Mouse (Mus musculus) ovary, adult 18-20 months (tissue): ENCODE results near the gene Cenpl.

Source experiments
- DNase-seq: peaks from one replicate; pipeline ENCODE4 v3.0.0; 2022; ENCODE audit warnings: low spot score, mixed read lengths

The Cenpl gene

DNA sequence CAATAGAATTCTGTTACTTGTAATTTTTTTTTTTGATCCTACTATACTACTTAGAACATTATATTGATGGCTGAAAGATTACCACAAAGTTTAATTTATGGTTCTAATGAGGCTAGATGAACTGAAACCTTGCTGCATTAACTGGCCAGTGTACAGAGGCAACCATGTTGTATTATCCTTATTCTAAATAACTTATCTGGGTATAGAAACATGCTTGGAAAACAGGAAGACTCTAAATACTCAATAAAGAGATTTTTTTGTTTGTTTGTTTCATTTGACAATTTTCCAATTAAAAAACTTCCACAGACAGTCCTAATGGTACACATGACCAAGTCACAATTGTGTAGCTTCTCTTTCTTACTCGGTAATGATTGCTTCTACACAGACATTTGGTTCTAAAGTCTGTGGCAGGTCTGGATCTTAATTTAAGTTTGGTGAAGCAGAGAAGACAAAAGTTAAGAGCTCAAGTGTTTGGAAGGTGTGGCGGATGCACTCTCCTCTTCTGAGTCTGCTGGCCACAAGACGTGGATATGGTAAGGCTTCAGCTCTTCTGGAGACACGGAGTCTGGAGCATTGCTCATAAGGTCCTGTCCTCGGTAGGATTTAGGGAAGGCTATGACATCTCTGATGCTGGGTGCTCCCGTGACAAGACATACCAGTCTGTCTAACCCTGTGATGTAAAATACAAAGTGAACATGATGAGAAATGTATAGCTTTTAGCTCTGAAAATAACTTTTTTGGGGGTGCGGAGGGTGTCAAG, 29.1 kb upstream of the Cenpl start:
- no peak for DNase-seq

DNA sequence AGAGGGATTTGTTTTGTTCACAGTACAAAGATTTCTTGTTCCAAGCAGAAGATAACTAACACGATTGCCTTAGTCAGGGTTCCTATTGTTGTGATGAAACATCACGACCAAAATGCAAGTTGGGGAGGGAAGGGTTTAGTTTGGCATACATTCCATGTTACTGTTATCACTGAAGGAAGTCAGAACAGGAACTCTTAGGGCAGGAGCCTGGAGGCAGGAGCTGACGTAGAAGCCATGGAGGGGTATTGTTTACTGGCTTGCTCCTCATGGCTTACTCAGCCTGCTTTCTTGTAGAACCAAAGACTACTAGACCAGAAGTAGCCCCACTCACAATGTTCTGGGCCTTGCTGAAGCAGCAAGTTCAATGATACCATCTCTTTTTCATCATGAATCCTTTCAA, 23.5 kb upstream of the Cenpl start:
- DNase-seq: no peak

DNA sequence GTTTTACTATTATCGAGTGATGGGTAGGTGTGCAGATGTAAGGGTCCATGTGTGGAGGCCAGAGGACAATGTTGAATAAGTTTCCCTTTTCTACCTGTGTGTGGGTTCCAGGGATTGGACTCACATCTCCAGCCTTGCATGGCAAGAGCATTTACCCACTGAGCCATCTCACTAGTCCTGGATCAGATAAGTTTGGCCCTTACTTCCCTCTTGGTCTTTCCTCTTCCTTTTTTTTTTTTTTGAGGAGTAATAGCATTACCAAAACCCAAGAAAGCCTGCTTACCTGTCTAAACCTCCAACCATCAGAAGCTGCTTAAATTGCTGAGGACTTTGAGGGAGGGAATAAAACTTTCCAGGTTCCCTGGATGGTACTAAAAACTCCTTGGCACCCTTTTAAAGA, 13.3 kb upstream of the Cenpl start:
- no peak for DNase-seq

DNA sequence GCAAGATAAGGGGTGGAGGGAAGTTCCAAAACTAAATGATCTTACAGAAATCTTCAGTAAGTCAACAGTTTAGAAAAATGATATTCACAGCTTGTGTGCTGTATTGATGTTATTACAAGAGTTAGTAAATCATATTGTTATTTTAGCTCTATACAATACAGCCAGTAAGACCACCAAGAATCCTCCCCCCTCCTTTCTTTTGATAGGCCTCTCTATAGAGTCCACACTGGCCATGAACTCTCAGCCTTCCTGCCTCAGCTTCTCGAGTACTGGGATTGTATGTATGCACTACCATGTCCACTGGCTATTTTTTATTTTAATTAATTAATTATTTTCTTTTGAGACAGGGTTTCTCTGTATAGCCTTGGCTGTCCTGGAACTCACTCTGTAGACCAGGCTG, 7.2 kb upstream of the Cenpl start:
- DNase-seq: no peak

DNA sequence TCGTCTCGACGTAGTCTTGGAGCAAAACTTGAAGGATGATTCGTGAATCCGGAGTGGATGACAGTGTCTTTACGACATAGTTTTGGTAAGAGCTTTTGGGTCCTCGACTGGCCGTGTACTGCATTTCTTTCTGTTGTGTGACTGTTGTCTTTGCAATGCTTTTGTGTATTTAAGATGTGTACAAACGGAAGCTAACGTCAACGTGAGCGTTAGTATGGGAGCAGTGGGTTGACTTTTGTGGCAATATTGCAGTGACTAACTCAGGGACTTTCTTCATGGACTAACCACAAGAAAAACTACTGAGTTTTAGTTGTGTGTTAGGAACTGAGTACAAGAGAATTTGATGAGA, 733 bp downstream of the Cenpl start:
- no peak for DNase-seq

DNA sequence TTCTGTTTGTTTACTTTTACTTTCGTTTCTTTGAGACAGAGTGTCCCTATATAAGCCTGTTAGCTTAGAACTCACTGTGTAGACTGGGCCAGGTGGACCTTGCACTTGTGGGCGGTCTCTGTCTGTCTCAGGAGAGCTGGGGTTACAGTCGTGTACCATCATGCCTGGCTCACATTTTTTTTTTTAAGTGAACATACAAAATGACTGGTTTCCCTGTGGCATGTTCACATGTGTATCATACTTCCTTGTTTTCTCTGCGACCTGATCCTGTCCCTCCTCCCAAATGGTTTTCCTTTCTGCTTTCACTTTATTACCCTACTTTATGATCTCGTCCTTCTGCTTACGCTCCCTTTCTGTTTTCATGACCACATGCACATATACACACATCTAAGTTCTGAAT, 5.7 kb downstream of the Cenpl start:
- no peak for DNase-seq

DNA sequence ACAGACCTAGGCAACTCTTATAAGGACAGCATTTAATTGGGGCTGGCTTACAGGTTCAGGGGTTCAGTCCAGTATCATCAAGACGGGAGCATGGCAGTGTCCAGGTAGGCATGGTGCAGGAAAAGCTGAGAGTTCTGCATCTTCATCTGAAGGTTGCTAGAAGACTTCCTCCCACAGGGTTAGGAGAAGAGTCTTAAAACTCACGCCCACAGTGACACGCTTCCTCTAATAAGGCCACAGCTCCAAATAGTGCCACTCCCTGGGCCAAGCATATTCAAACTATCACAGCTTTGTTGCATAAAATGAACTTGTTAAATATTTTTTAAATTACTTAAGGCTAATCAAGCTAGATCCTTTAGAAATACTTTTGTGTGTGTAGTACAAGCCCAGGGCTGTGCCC, 6.7 kb downstream of the Cenpl start:
- DNase-seq: no peak

DNA sequence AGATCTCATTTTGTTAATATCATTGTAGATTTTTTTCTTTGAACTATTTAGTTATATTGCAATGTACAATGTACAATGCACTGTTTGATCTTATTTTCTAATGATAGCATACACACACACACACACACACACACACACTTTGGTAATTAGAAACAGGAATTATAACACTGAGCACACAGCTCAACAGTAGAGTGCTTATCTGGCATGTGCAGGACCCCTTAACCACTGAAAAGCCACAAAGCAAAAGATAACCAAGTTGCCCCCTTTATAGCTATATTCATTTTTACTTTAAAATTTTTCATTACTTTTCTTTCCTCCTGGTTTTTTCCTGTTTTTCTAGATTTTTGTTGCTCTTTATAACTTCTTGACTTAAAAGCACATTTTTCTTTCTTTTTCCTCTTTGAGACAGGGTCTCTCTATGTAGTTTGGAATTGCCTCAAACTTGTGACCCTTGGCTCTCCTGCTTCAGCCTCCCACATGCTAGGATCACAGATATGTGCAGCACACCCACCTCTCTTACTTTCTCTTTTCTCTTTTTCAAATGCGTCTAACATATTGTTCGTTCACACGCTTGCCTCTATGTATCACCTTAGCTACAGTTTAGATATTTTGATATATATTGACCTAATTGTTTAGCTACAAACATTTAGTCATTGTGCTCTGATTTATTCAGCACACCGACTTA, 29.4 kb downstream of the Cenpl start:
- no peak for DNase-seq

DNA sequence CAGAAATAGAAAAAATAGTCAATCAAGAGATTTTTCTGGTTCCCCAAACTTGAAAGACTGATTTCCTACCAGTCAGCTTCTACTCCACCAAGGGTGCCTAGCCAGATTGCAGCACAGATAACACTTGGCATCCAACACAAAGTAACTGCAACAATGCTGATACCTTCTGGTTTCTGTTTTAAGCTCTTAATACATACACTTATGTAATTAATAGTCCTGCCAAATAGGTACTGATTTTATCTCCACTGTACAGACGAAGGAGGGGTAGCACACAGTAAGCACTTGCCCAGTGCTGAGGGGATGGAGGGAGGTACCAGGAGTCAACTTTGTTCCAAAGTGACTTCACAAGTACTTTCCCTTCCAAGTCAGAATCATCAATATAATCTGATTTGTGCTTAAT, 33.3 kb downstream of the Cenpl start:
- no peak for DNase-seq

DNA sequence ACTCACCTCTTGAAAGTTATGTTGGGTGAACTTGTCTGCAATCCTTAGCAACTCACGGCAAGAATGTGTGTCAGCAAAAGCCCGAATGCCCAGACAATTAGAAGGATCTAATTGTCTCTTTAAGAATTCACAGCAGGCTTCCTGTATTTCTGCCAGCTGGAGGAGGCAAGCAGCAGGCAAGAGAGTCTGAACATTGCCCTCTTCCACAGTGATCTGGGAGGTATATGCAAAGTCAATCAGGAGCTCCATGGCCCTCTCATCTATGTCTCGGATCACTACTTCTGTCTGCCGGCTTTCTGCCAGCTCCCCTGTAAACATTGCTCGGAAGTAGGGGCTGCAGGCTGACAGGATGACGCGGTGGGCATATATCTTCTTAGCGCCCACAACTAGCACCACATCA, 38.7 kb downstream of the Cenpl start:
- DNase-seq: no peak

DNA sequence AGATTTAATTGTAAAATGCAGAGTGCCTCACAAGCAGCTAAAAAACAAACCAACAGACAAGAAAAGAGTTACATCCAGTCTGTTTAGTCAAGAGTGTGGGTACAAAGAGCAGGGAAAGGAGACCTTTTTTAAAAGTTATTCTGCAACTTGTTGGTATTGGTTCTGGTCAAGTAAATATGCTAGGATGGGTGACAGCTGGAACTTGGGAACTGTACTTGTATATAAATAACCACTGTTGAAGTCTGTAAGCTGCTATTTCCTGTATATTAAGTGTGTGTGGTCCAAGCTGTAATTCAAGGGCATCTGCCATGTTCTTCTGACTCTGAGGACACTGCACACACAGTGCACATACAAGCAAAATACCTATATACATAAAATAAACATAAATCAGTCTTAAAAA, 44.1 kb downstream of the Cenpl start:
- DNase-seq: no peak

DNA sequence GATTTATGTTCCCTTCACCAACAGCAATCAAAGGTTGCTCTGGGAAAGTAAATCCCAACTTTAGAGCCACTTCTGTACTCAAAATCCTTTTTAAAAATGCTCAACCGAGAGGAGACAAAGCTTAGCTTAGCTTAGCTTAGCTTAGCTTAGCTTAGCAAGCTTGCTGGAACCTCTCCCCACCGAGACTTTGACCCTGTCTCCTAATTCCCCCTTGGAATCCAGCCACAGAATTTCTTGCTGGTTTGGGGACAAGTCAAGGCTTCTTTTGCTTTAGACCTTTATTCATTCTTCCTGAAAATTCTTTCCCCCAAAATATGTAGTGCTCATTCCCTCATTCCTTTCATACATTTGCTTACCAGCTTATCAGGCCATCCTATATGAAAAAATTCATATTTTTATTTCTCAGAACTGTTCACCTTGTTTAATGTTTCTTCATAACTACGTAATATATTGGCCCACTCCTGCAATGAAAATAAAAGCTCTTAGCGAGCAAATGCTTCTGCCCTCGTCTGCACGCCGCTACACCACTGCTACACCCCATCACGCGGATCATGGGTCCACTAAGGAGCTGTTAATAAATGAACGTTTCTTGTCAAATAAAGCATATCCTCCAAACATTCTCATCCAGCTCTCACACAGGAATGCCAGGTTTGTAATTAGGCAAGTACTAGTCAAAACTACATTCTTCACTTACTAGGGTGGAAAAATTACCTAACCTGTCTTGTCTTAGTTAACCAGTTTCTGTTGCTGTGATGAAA, 52.3 kb downstream of the Cenpl start:
- DNase-seq: no peak

DNA sequence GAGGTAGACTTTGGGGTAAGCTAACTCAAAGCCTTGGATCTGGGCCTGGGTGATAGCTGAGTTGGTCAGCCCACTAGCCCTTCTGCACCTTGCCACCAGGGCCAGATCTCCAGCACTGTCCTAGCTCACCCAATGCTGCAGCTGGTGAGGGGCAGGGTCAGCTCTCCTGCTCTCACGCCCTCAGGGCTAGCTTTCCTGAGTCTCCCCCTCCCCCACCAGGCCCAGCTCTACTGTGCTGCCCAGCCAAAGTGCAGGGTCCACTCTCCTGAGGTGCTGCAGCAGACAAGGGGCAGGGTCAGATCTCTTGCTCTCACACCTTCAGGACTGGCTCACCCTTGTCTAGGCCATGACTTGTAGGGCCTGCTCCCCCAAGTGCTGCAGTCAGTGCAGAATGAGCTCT, 55.9 kb downstream of the Cenpl start:
- no peak for DNase-seq

DNA sequence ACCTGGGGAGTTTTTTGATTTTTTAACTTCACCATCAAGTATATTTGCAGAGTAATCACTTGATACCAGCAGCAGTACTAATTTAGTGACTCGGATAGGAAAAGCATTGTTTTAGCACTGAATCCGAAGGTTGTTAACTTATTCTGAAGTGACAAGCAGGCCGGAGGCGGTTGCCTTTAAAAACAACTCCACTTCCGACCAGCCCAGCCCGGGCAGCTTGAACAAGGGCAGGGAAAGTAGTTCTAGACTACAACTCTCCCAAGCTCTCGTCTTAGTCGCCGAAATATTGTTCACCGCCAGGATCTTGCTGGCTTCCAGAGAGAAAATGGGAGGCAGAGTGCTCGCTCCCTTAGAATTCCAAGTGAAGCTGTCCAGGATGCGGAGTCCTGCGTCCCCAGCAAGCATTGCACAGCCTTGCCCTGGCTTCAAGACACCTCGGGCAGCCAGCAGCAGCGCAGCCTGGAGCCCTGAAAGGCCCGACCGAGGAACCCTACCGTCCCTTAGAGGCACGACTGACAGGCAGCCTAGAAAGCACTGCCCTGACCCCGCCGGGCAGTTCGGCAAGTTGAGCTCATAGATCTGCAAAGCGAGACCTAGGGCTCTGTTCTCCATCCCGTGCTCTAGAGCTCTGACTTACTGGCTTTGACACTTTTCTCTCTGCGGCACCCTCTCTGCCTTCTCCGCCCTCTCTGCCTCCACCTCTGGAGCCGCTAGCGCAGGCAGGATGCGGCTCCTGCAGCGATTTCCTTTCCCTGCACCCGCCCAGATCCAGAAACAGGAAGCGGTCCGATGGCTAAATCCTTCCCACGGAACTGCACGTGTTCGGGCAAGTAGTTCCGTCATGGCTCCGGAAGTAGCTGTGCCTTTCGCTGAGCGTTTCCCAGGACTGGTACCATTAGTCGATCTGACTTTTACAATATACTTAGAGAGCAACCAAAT, 60.5 kb downstream of the Cenpl start, which contains the start of gene Klhl20:
TSS of gene Klhl20 (minus strand) at position 786 of the 939 bp plus-strand sequence.
- peak; percentile 83 for DNase-seq
